Comparison of ENCODE assay signal across 20 mouse cellular contexts in genomic region chrX:13574872-13575271, GRCm38 (mm10). TPM values are rescaled to one million over a fixed set of nuclear protein-coding genes. Genes with fewer than 3 reads are reported as not detected.
DNase-seq lines count a peak whose midpoint lies in the region; ATAC-seq and TF ChIP-seq lines count a peak whose summit lies in the region.
"Had no signal": no experiment of that assay in that cellular context is flagged by ENCODE, and none has a peak within 500 bp of the region (broad histone marks: within the 10 kb centered on the region; RNA-seq: fewer than 3 reads in every experiment).

No protein-coding gene starts in this region.

- no peak for ATAC-seq in midbrain, embryonic 15.5 days (replicated peaks)
- ATAC-seq: hindbrain, postnatal 0 days; intestine, postnatal 0 days; liver, embryonic 12.5 days had no signal

- H3K36me3 ChIP-seq in midbrain, embryonic 15.5 days (replicated peaks) = no peaks in the 10 kb centered on the region
- H3K36me3 ChIP-seq: forebrain, embryonic 10.5 days; liver, embryonic 12.5 days; midbrain, embryonic 10.5 days had no signal

- 81% methylated on average over 3 of the region's 3 CpGs for WGBS in midbrain, embryonic 15.5 days

- no peaks in the 10 kb centered on the region for H3K4me1 ChIP-seq in midbrain, embryonic 15.5 days
- H3K4me1 ChIP-seq: forebrain, embryonic 10.5 days; hindbrain, embryonic 10.5 days; limb, embryonic 12.5 days; liver, embryonic 12.5 days; midbrain, embryonic 10.5 days had no signal

- H3K9ac ChIP-seq in midbrain, embryonic 15.5 days = no peak overlapping the region
- H3K9ac ChIP-seq: limb, embryonic 12.5 days; liver, embryonic 12.5 days had no signal

- peak; percentile 36 for DNase-seq in gastrocnemius, adult 18-20 months (ENCODE audit: low spot score)
- no peak for DNase-seq in gastrocnemius, postnatal 10 days
- DNase-seq in layer of hippocampus, adult 2 months (ENCODE audit: low spot score in 2 of 2) = peak in 1 of 2 experiments; percentile 10
- DNase-seq in layer of hippocampus, postnatal 10 days (ENCODE audit: low spot score in 2 of 2) = no peak
- DNase-seq in adrenal gland, postnatal 14 days = peak; percentile 20
- DNase-seq in skeletal muscle tissue, adult 2 months (ENCODE audit: low read depth, low spot score) = peak; percentile 47
- DNase-seq: cerebellum, adult 8-10 months; lung, adult 2 months; right cerebral cortex, postnatal 4 days; thymus, postnatal 36 days had no signal

- no peak for TF ChIP-seq CTCF in layer of hippocampus, adult 2 months (conservative IDR thresholded peaks at IDR 0.05)

- peak overlapping the region; percentile 53; the same call in 1 of the 2 replicates for H3K27ac ChIP-seq in layer of hippocampus, adult 2 months
- no peak overlapping the region for H3K27ac ChIP-seq in midbrain, embryonic 15.5 days
- H3K27ac ChIP-seq: forebrain, embryonic 10.5 days; hindbrain, embryonic 10.5 days; hindbrain, postnatal 0 days; limb, embryonic 12.5 days; liver, embryonic 12.5 days; midbrain, embryonic 10.5 days had no signal

- no peaks in the 10 kb centered on the region for H3K27me3 ChIP-seq in midbrain, embryonic 15.5 days (replicated peaks)
- H3K27me3 ChIP-seq: limb, embryonic 12.5 days; liver, embryonic 12.5 days had no signal

- H3K9me3 ChIP-seq in midbrain, embryonic 15.5 days = no peaks in the 10 kb centered on the region
- H3K9me3 ChIP-seq: forebrain, embryonic 10.5 days; hindbrain, embryonic 10.5 days; limb, embryonic 12.5 days; liver, embryonic 12.5 days; midbrain, embryonic 10.5 days had no signal

- H3K4me3 ChIP-seq in layer of hippocampus, adult 2 months = no peak overlapping the region
- H3K4me3 ChIP-seq in midbrain, embryonic 15.5 days = no peak overlapping the region
- H3K4me3 ChIP-seq: forebrain, embryonic 10.5 days; hindbrain, embryonic 10.5 days; left cerebral cortex, adult 2 months; limb, embryonic 12.5 days; liver, embryonic 12.5 days; midbrain, embryonic 10.5 days had no signal

- H3K4me2 ChIP-seq in midbrain, embryonic 15.5 days = no peak overlapping the region
- H3K4me2 ChIP-seq: limb, embryonic 12.5 days; liver, embryonic 12.5 days had no signal

RNA-seq across cellular contexts. Expression of gene Gpr34, which starts 57.0 kb away (rescaled TPM):
- total RNA-seq in gastrocnemius, adult 18-20 months (2021) = under 1 TPM; 0.11 to 0.69 TPM
- 1 to 10 TPM; 1.5 to 3.3 TPM for total RNA-seq in gastrocnemius, postnatal 10 days (2021)
- 10 to 100 TPM in 1 of 2 experiments, 1 to 10 TPM in 1; 8.7 to 11.7 TPM for total RNA-seq in layer of hippocampus, adult 2 months (2021)
- 10 to 100 TPM; 10.6 to 12.5 TPM for total RNA-seq in layer of hippocampus, postnatal 10 days (2021)
- total RNA-seq in adrenal gland, postnatal 14 days (2021) = 0.74 and 1.9 TPM in 2 replicates
- polyA plus RNA-seq in midbrain, embryonic 15.5 days (2015; fragmentation: Nextera tagmentation; extraction: Ambion mirVana) = 2.6 and 3.7 TPM in 2 replicates
- total RNA-seq: granulocyte monocyte progenitor cell, adult 5-6 weeks had no signal

Comparison
In these comparisons a context has a peak if more than half of its experiments do, and no peak if none do; other contexts are left out.
1. DNase-seq: peak in gastrocnemius, adult 18-20 months (single experiment), adrenal gland, postnatal 14 days (single experiment) and skeletal muscle tissue, adult 2 months (single experiment); none in gastrocnemius, postnatal 10 days (single experiment) and layer of hippocampus, postnatal 10 days (0 of 2).